Mouse (Mus musculus) heart, embryonic 10.5 days (tissue): Measurements from ENCODE around the gene Alg5. TPM values are rescaled to one million over a fixed set of nuclear protein-coding genes. Genes with fewer than 3 reads are reported as not detected.

Source experiments
- DNase-seq: peaks from one replicate; pipeline ENCODE4 v3.0.0-alpha.2; 2017; ENCODE audit warnings: low spot score
- H3K27ac ChIP-seq: fragments of 300-500 bp; sonication (generic); 2 replicates; pipeline ENCODE4 v1.5.1; 2016; ENCODE audit warnings: mild to moderate bottlenecking
- H3K27me3 ChIP-seq: fragments of 300-500 bp; sonication (generic); 2 replicates; pipeline ENCODE4 v1.6.1; 2016; ENCODE audit warnings: mild to moderate bottlenecking; ENCODE audit not compliant: poor library complexity, insufficient read depth, severe bottlenecking
- H3K36me3 ChIP-seq: fragments of 300-500 bp; sonication (generic); 2 replicates; pipeline ENCODE4 v1.6.1; 2016; ENCODE audit warnings: mild to moderate bottlenecking, moderate library complexity
- H3K4me1 ChIP-seq: fragments of 300-500 bp; sonication (generic); 2 replicates; pipeline ENCODE4 v1.6.1; 2016; ENCODE audit warnings: mild to moderate bottlenecking
- H3K4me3 ChIP-seq: fragments of 300-500 bp; sonication (generic); 2 replicates; pipeline ENCODE4 v1.5.1; 2016; ENCODE audit warnings: mild to moderate bottlenecking, moderate library complexity
- H3K9me3 ChIP-seq: fragments of 300-500 bp; sonication (generic); 2 replicates; pipeline ENCODE4 v1.6.1; 2016; ENCODE audit warnings: mild to moderate bottlenecking, moderate library complexity
- WGBS: fragments of 180-500 bp; shearing (Covaris S2); methylation state at CpG from one replicate; pipeline ENCODE4 v1.1.7; 2016; 5-methylcytosine and 5-hydroxymethylcytosine counted together
- polyA plus RNA-seq: library from polyadenylated mRNA; unstranded; fragments of >200 nt; fragmentation: Nextera tagmentation; extraction: Ambion mirVana; gene quantifications from 2 replicates; pipeline ENCODE4 v1.2.1, GENCODE M21; 2016

Alg5 gene
- polyA plus RNA-seq, 1 experiment from 2014 or later = 49.1 TPM

- WGBS = 81% methylated on average over 6 of the region's 6 CpGs
- no peak overlapping the region for H3K27ac ChIP-seq
Measured at GRCm38 (mm10) chr3:54773613-54774012, 38.3 kb downstream of the Alg5 start.

GRCm38 (mm10) chr3:54775989-54776631 is 40.8 kb downstream of the Alg5 start:
- DNase-seq = no peak
- no peaks in the 10 kb centered on the region for H3K27me3 ChIP-seq
- H3K36me3 ChIP-seq = peaks cover 6% of the 10 kb centered on the region; the same call in 1 of the 2 replicates
- H3K27ac ChIP-seq = no peak overlapping the region
- H3K4me1 ChIP-seq = peaks cover 13% of the 10 kb centered on the region
- H3K4me3 ChIP-seq = no peak overlapping the region
- peaks cover 5% of the 10 kb centered on the region; the same call in 1 of the 2 replicates for H3K9me3 ChIP-seq
- 58% methylated on average over 7 of the region's 7 CpGs for WGBS

More at GRCm38 (mm10) chr3:54773613-54774012, 38.3 kb downstream of the Alg5 start:
- Histone ChIP-seq H3K4me3 (no peak overlapping the region), H3K9me3 (peaks cover 5% of the 10 kb centered on the region; the same call in 1 of the 2 replicates), H3K4me1 (peaks cover 13% of the 10 kb centered on the region), H3K36me3 (no peaks in the 10 kb centered on the region; the same call in 1 of the 2 replicates), H3K27me3 (no peaks in the 10 kb centered on the region)
- no peak for DNase-seq

- no peak for DNase-seq
- H3K4me3 ChIP-seq = no peak overlapping the region
- H3K36me3 ChIP-seq = peaks cover 42% of the 10 kb centered on the region
- H3K27me3 ChIP-seq = no peaks in the 10 kb centered on the region
- no peaks in the 10 kb centered on the region for H3K9me3 ChIP-seq
- WGBS = 59% methylated on average over 2 of the region's 2 CpGs
- H3K4me1 ChIP-seq = peaks cover 14% of the 10 kb centered on the region
- no peak overlapping the region for H3K27ac ChIP-seq
Measured at GRCm38 (mm10) chr3:54790601-54791000, 55.3 kb downstream of the Alg5 start.

GRCm38 (mm10) chr3:54791822-54792677 is 56.7 kb downstream of the Alg5 start:
- 65% methylated on average over 10 of the region's 10 CpGs for WGBS
- Histone ChIP-seq H3K27me3 (no peaks in the 10 kb centered on the region), H3K27ac (no peak overlapping the region), H3K4me1 (peaks cover 14% of the 10 kb centered on the region), H3K36me3 (peaks cover 32% of the 10 kb centered on the region), H3K9me3 (no peaks in the 10 kb centered on the region), H3K4me3 (no peak overlapping the region)
- DNase-seq = no peak

GRCm38 (mm10) chr3:54793762-54794161 is 58.4 kb downstream of the Alg5 start:
- DNase-seq = no peak
- Histone ChIP-seq H3K4me1 (peaks cover 14% of the 10 kb centered on the region), H3K27ac (no peak overlapping the region), H3K9me3 (no peaks in the 10 kb centered on the region), H3K36me3 (peaks cover 39% of the 10 kb centered on the region), H3K27me3 (no peaks in the 10 kb centered on the region), H3K4me3 (no peak overlapping the region)
- WGBS = 86% methylated on average over 6 of the region's 6 CpGs

GRCm38 (mm10) chr3:54795379-54795778 is 60.0 kb downstream of the Alg5 start:
- Histone ChIP-seq H3K27me3 (no peaks in the 10 kb centered on the region), H3K27ac (no peak overlapping the region), H3K4me3 (no peak overlapping the region), H3K9me3 (no peaks in the 10 kb centered on the region), H3K4me1 (peaks cover 14% of the 10 kb centered on the region), H3K36me3 (peaks cover 32% of the 10 kb centered on the region)
- DNase-seq = no peak
- WGBS = 90% methylated on average over 5 of the region's 5 CpGs

- Histone ChIP-seq H3K27me3 (no peaks in the 10 kb centered on the region), H3K4me1 (peaks cover 14% of the 10 kb centered on the region), H3K36me3 (peaks cover 28% of the 10 kb centered on the region), H3K4me3 (no peak overlapping the region), H3K27ac (no peak overlapping the region), H3K9me3 (no peaks in the 10 kb centered on the region)
- DNase-seq = no peak
- WGBS = 98% methylated on average over 1 of the region's 1 CpGs
Measured at GRCm38 (mm10) chr3:54795806-54796205, 60.5 kb downstream of the Alg5 start.

GRCm38 (mm10) chr3:54797211-54797610 is 61.9 kb downstream of the Alg5 start:
- 34% methylated on average over 16 of the region's 16 CpGs for WGBS

More at GRCm38 (mm10) chr3:54797211-54797610, 61.9 kb downstream of the Alg5 start:
- no peak for DNase-seq
- H3K27me3 ChIP-seq = no peaks in the 10 kb centered on the region
- no peak overlapping the region for H3K27ac ChIP-seq
- peaks cover 8% of the 10 kb centered on the region for H3K4me1 ChIP-seq
- no peak overlapping the region for H3K4me3 ChIP-seq
- no peaks in the 10 kb centered on the region for H3K9me3 ChIP-seq
- H3K36me3 ChIP-seq = peaks cover 28% of the 10 kb centered on the region

Other genes starting within 250 kb of the Alg5 start
- gene Supt20, start 42.7 kb upstream of the Alg5 start, polyA plus RNA-seq = 77.3 and 91.8 TPM in 2 replicates
- 0.63 TPM in 1 of 2 replicates, not detected in the other for gene Gm21958, start 21.2 kb upstream of the Alg5 start, polyA plus RNA-seq
- 120 and 156 TPM in 2 replicates for gene Exosc8, start 146 bp upstream of the Alg5 start, polyA plus RNA-seq
- gene Smad9, start 20.0 kb downstream of the Alg5 start, polyA plus RNA-seq = 1.2 and 1.9 TPM in 2 replicates
- gene Rfxap, start 72.3 kb downstream of the Alg5 start, polyA plus RNA-seq = 25.4 and 43.6 TPM in 2 replicates
- gene Sertm1, start 180.3 kb downstream of the Alg5 start, polyA plus RNA-seq = 0.13 and 0.23 TPM in 2 replicates